Mouse (Mus musculus): ENCODE data around the gene Gm10382. TPM values are rescaled to one million over a fixed set of nuclear protein-coding genes. Genes with fewer than 3 reads are reported as not detected.
"Not testable (repeated sequence)": the region's sequence is repeated elsewhere in the genome, so short reads cannot be mapped to it uniquely, and the experiment has no call there.

Gm10382 gene
- polyA plus RNA-seq, 1 experiment from 2014 or later: not detected

DNA sequence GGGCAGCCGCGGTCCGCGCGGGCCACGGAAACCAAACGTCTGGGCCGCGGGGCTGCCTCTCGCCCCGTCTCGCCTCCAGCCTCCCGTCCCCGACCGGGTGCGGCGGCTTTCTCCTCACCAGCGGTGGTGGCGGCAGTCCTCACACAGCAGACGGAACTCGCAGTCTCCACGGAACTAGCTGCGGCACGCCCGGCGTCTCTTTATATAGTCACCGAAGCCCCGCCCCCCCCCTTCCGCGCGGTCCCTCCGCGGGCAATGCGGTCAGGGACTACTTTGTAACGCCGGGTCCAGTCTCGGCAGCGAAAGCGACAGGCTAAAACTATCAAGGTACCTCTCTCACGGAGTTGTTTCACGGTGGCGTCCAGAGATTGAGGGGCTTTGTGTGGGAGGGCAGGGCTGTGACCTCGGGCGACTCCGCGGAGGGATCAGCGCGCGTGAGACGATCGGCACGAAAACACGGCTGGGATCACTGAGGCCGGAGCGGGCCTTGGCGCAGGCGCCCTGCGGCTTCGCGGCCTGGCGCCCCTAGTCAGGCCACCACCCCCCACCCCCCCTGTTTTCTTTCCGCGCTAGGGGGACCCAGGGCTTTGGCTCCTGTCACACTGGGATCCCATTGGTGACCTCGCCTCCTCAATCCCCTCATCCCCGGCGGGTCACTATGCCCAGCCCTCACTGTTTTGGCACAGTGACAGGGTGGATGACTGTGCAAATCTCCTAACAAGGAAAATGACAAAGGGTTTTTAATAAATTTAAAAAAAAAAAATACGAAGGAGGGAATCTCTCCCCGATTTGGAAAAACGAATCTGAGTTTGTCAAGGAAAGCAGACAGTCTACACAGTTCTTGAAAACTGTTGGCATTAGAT lies 688 bp downstream of the Gm10382 start, which contains the start of gene Ubc:
Gene Ubc, minus strand, starts transcription at position 624 of the 863 bp plus-strand sequence.
- ATAC-seq (ENCODE audit: insufficient read depth, low FRiP score, low TSS enrichment): peak; percentile 59
- H3K4me3 ChIP-seq (ENCODE audit: low read depth, low read length): peak within 1 kb of the TSS; percentile 98
- peaks cover 18% of the 10 kb centered on the region for H3K4me1 ChIP-seq (ENCODE audit: control insufficient read depth, insufficient read depth, low read length)
- peak within 1 kb of the TSS; percentile 94 for H3K4me2 ChIP-seq (ENCODE audit: low read depth)
- H3K27me3 ChIP-seq (ENCODE audit: control insufficient read depth, insufficient read depth, low read length): no peaks in the 10 kb centered on the region
- WGBS: 1% methylated on average over 69 of the region's 69 CpGs
- H3K36me3 ChIP-seq (ENCODE audit: control insufficient read depth, insufficient read depth, low read length): 0 out of 2 replicates have a peak, but pooled peaks cover 2% of the 10 kb centered on the region
- no peaks in the 10 kb centered on the region for H3K9me3 ChIP-seq (ENCODE audit: control insufficient read depth, low read length)
- H3K9ac ChIP-seq (ENCODE audit: low read length): peak within 1 kb of the TSS; percentile 90
- peak within 1 kb of the TSS; percentile 94 for H3K27ac ChIP-seq (ENCODE audit: low read depth, low read length)
- DNase-seq (ENCODE audit: low spot score): peak; percentile 90

- no peak for ATAC-seq (ENCODE audit: insufficient read depth, low FRiP score, low TSS enrichment)
- Histone ChIP-seq H3K36me3 (ENCODE audit: control insufficient read depth, insufficient read depth, low read length) (no peaks in the 10 kb centered on the region), H3K4me2 (ENCODE audit: low read depth) (no peak overlapping the region), H3K27ac (ENCODE audit: low read depth, low read length) (no peak overlapping the region), H3K4me3 (ENCODE audit: low read depth, low read length) (no peak overlapping the region), H3K4me1 (ENCODE audit: control insufficient read depth, insufficient read depth, low read length) (peaks cover 21% of the 10 kb centered on the region), H3K9me3 (ENCODE audit: control insufficient read depth, low read length) (no peaks in the 10 kb centered on the region), H3K9ac (ENCODE audit: low read length) (no peak overlapping the region), H3K27me3 (ENCODE audit: control insufficient read depth, insufficient read depth, low read length) (no peaks in the 10 kb centered on the region)
- DNase-seq (ENCODE audit: low spot score): no peak
- WGBS: 91% methylated on average over 3 of the region's 3 CpGs
Observed at GRCm38 (mm10) chr5:125390906-125391477, 1.9 kb downstream of the Gm10382 start.

DNA sequence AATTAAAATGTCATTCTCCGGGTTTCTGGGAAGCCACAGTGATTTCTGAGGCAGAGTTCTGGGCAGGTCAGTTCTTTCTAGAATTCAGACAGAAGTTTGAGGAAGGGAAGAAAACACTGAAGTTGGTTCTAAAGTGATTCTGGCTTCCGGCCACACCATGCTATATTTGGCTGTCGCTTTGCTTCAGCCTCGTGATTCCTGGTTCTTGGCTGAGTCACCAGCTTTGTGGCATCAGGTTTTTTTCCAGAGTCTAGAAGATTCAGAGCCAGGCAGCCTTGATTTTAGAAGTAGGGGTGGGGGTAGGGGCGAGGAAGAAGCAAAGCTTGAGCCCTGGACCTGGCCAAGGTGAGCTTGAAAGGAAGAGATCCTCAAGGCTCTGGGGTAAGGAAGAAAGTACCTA lies 2.5 kb downstream of the Gm10382 start:
- H3K27ac ChIP-seq (ENCODE audit: low read depth, low read length): no peak overlapping the region
- H3K36me3 ChIP-seq (ENCODE audit: control insufficient read depth, insufficient read depth, low read length): no peaks in the 10 kb centered on the region
- no peaks in the 10 kb centered on the region for H3K9me3 ChIP-seq (ENCODE audit: control insufficient read depth, low read length)
- DNase-seq (ENCODE audit: low spot score) (no peak), ATAC-seq (ENCODE audit: insufficient read depth, low FRiP score, low TSS enrichment) (no peak)
- peaks cover 21% of the 10 kb centered on the region for H3K4me1 ChIP-seq (ENCODE audit: control insufficient read depth, insufficient read depth, low read length)
- H3K9ac ChIP-seq (ENCODE audit: low read length): no peak overlapping the region
- no peak overlapping the region for H3K4me2 ChIP-seq (ENCODE audit: low read depth)
- no peaks in the 10 kb centered on the region for H3K27me3 ChIP-seq (ENCODE audit: control insufficient read depth, insufficient read depth, low read length)
- no peak overlapping the region for H3K4me3 ChIP-seq (ENCODE audit: low read depth, low read length)
- WGBS: 91% methylated on average over 5 of the region's 5 CpGs

DNA sequence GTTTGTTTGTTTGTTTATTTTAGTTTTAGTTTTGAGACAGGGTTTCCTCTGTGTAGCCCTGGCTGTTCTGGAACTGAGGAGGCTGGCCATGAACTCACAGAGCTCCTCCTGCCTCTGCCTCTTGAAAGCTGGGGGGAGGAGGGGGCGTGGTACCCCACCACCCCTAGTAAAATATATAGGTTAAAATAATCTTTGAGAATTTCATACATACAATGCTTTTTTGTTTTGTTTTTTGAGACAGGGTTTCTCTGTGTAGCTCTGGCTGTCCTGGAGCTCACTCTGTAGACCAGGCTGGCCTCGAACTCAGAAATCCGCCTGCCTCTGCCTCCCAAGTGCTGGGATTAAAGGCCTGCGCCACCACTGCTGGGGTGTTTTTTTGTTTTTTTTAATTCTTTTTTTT lies 3.1 kb downstream of the Gm10382 start:
- not testable (repeated sequence) for DNase-seq (ENCODE audit: low spot score); H3K27me3 ChIP-seq (ENCODE audit: control insufficient read depth, insufficient read depth, low read length); H3K36me3 ChIP-seq (ENCODE audit: control insufficient read depth, insufficient read depth, low read length); H3K9ac ChIP-seq (ENCODE audit: low read length); H3K9me3 ChIP-seq (ENCODE audit: control insufficient read depth, low read length); ATAC-seq (ENCODE audit: insufficient read depth, low FRiP score, low TSS enrichment); H3K4me3 ChIP-seq (ENCODE audit: low read depth, low read length); H3K27ac ChIP-seq (ENCODE audit: low read depth, low read length); H3K4me2 ChIP-seq (ENCODE audit: low read depth)
- peaks cover 21% of the 10 kb centered on the region for H3K4me1 ChIP-seq (ENCODE audit: control insufficient read depth, insufficient read depth, low read length)
- WGBS: 98% methylated on average over 4 of the region's 4 CpGs

- H3K4me1 ChIP-seq (ENCODE audit: control insufficient read depth, insufficient read depth, low read length): peaks cover 21% of the 10 kb centered on the region
- no peaks in the 10 kb centered on the region for H3K9me3 ChIP-seq (ENCODE audit: control insufficient read depth, low read length)
- ATAC-seq (ENCODE audit: insufficient read depth, low FRiP score, low TSS enrichment): no peak
- 47% methylated on average over 1 of the region's 1 CpGs for WGBS
- H3K9ac ChIP-seq (ENCODE audit: low read length): peak overlapping the region; percentile 18; the same call in 1 of the 2 replicates
- peak overlapping the region; percentile 97 for H3K27ac ChIP-seq (ENCODE audit: low read depth, low read length)
- no peak overlapping the region; the same call in 1 of the 2 replicates for H3K4me2 ChIP-seq (ENCODE audit: low read depth)
- no peak for DNase-seq (ENCODE audit: low spot score)
- no peaks in the 10 kb centered on the region for H3K36me3 ChIP-seq (ENCODE audit: control insufficient read depth, insufficient read depth, low read length)
- no peaks in the 10 kb centered on the region for H3K27me3 ChIP-seq (ENCODE audit: control insufficient read depth, insufficient read depth, low read length)
- peak overlapping the region; percentile 13; the same call in 1 of the 2 replicates for H3K4me3 ChIP-seq (ENCODE audit: low read depth, low read length)
Observed at GRCm38 (mm10) chr5:125392618-125392976, 3.5 kb downstream of the Gm10382 start.

- H3K27me3 ChIP-seq (ENCODE audit: control insufficient read depth, insufficient read depth, low read length): no peaks in the 10 kb centered on the region
- under 1% methylated on average over 20 of the region's 20 CpGs for WGBS
- H3K4me2 ChIP-seq (ENCODE audit: low read depth): peak overlapping the region; percentile 45
- H3K9me3 ChIP-seq (ENCODE audit: control insufficient read depth, low read length): no peaks in the 10 kb centered on the region
- peaks cover 21% of the 10 kb centered on the region for H3K4me1 ChIP-seq (ENCODE audit: control insufficient read depth, insufficient read depth, low read length)
- peak overlapping the region; percentile 97 for H3K27ac ChIP-seq (ENCODE audit: low read depth, low read length)
- peak overlapping the region; percentile 56 for H3K9ac ChIP-seq (ENCODE audit: low read length)
- H3K4me3 ChIP-seq (ENCODE audit: low read depth, low read length): peak overlapping the region; percentile 24
- DNase-seq (ENCODE audit: low spot score): peak; percentile 93
- H3K36me3 ChIP-seq (ENCODE audit: control insufficient read depth, insufficient read depth, low read length): no peaks in the 10 kb centered on the region
- ATAC-seq (ENCODE audit: insufficient read depth, low FRiP score, low TSS enrichment): peak; percentile 84
Observed at GRCm38 (mm10) chr5:125392977-125393621, 4.0 kb downstream of the Gm10382 start.

DNA sequence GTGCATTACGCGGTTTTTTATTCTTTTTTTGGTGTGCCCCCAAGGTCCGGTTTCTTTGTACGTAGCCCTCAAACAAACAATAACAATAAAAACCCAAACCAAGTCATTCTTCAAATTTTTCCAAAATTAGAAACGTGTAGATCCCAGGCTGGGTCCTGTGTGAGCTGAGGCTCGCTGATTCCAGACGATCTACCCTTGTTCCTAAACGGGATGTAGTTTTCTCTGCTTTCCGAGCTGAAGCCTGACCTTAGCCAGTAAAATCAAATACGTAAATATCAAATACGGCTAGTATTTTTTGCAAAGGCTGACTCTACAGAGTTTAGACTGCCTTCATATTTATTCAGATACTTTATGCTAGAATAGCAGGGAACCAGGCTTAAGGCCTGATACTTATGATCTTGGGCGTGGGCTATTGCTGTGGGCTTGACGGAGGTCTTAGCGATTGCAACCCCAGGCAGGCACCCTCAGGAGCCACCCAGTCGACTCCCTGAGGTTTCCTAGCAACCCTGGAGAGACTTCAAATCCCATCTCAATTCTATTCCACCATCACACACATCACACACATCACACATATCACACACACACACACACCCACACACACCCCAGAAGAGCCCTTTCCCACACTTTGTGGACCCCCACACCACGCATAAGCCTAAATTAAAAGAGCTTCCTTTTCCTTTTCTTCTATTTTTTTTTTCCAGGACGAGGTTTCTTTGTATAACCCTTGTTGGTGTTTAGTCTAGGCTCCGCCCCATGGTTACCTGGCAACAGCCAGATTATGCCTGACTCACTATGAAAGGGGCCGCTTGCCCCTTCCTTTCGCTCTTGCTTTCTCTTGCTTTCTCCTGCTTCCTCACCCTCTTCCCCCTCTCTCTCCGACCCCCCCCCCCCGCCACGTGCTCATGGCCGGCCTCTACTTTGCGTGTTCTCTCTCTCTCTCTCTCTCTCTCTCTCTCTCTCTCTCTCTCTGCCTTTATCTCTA lies 4.8 kb downstream of the Gm10382 start:
- Histone ChIP-seq H3K9ac (ENCODE audit: low read length) (peak overlapping the region; percentile 56), H3K4me2 (ENCODE audit: low read depth) (peak overlapping the region; percentile 45), H3K9me3 (ENCODE audit: control insufficient read depth, low read length) (no peaks in the 10 kb centered on the region), H3K27me3 (ENCODE audit: control insufficient read depth, insufficient read depth, low read length) (no peaks in the 10 kb centered on the region), H3K27ac (ENCODE audit: low read depth, low read length) (peak overlapping the region; percentile 97), H3K4me1 (ENCODE audit: control insufficient read depth, insufficient read depth, low read length) (peaks cover 19% of the 10 kb centered on the region), H3K36me3 (ENCODE audit: control insufficient read depth, insufficient read depth, low read length) (no peaks in the 10 kb centered on the region), H3K4me3 (ENCODE audit: low read depth, low read length) (peak overlapping the region; percentile 24; the same call in 1 of the 2 replicates)
- WGBS: 20% methylated on average over 22 of the region's 25 CpGs
- peak; percentile 88 for DNase-seq (ENCODE audit: low spot score)
- peak; percentile 67 for ATAC-seq (ENCODE audit: insufficient read depth, low FRiP score, low TSS enrichment)

DNA sequence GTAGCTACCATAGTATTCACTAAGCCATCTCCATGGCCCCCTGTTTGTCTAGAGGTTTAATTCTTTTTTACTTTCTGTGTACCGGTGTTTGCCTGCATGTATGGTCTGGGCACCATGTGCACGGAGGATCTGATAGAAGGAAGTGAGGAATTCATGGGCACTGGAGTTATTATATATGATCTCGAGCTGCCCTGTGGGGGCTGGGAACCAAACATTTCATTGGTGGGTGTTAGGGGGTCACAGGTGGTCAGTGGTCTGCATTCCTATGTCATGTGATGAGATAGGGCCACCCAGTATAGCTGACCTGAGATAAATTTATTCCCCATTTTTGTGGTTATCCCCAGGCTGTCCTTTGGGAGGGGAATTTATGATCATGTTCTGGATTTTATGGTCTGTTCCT lies 5.9 kb downstream of the Gm10382 start:
- DNase-seq (ENCODE audit: low spot score): no peak
- ATAC-seq (ENCODE audit: insufficient read depth, low FRiP score, low TSS enrichment): no peak
- no peak overlapping the region for H3K4me3 ChIP-seq (ENCODE audit: low read depth, low read length)

More for the DNA sequence above, 5.9 kb downstream of the Gm10382 start:
- H3K9ac ChIP-seq (ENCODE audit: low read length): peak overlapping the region; percentile 33; the same call in 1 of the 2 replicates
- 64% methylated on average over 3 of the region's 3 CpGs for WGBS
- H3K27me3 ChIP-seq (ENCODE audit: control insufficient read depth, insufficient read depth, low read length): no peaks in the 10 kb centered on the region
- H3K4me2 ChIP-seq (ENCODE audit: low read depth): no peak overlapping the region
- peak overlapping the region; percentile 97; the same call in 1 of the 2 replicates for H3K27ac ChIP-seq (ENCODE audit: low read depth, low read length)
- no peaks in the 10 kb centered on the region for H3K9me3 ChIP-seq (ENCODE audit: control insufficient read depth, low read length)
- no peaks in the 10 kb centered on the region for H3K36me3 ChIP-seq (ENCODE audit: control insufficient read depth, insufficient read depth, low read length)
- peaks cover 19% of the 10 kb centered on the region for H3K4me1 ChIP-seq (ENCODE audit: control insufficient read depth, insufficient read depth, low read length)
